Comparison of ENCODE assay signal across 23 mouse cellular contexts in the genomic region with DNA sequence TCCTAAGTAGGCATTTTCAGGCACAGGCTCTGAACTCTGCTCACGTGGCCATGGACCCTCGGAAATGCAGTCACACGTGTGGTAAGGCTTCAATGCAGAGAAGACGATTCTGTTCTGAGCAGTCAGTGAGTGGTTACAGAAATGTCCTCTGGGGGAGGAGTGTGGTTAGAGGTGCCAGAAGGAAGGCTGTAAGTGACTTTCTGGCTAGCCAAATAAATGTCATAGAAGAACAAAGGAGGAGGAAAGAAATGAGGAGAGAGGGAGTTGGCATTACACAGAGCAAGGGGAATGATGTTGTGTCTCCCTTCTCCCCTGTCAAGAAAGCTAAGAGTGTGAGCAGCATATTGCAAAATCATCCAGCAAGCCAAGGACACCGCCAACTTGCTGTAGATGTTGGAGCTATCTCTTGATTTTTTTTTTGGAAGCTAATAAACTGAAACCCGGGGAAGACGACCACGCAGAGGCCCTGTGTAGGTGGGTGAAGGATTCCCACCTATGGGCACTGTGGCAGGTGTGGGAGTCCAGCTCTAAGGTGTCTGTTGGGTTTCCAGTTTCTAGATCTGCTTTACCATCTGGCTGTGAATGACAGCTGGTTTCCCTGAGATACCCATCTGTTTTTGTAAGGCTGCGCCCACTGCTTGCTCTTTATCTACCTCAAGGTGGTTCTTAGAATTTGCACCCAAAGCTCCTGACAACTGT. TPM values are rescaled to one million over a fixed set of nuclear protein-coding genes. Genes with fewer than 3 reads are reported as not detected.
A peak's percentile ranks its signal among the peaks of the same experiment; 100 is the strongest.
DNase-seq lines count a peak whose midpoint lies in the region; ATAC-seq lines count a peak whose summit lies in the region.
"Had no signal": no experiment of that assay in that cellular context is flagged by ENCODE, and none has a peak within 500 bp of the region (broad histone marks: within the 10 kb centered on the region; RNA-seq: fewer than 3 reads in every experiment).

No protein-coding gene starts in this region.

- DNase-seq in left cerebral cortex, adult 18-20 months (ENCODE audit: low spot score in 2 of 2) = peak; percentile 63 to 77
- DNase-seq in left cerebral cortex, postnatal 4 days = no peak
- DNase-seq in brain, adult 2 months (ENCODE audit: low read depth, low spot score) = peak; percentile 88
- peak; percentile 45 to 93 for DNase-seq in left cerebral cortex, postnatal 25 days (ENCODE audit: low spot score in 2 of 2)
- DNase-seq in cerebellum, adult 8-10 months = no peak
- DNase-seq: cerebellum, postnatal 14 days; gastrocnemius, adult 2 months; kidney, adult 8-10 months; kidney, postnatal 36 days; thymus, adult 18-20 months had no signal

- 93% methylated on average over 9 of the region's 9 CpGs for WGBS in hindbrain, embryonic 13.5 days

- ATAC-seq in frontal cortex, adult (ENCODE audit: low TSS enrichment) = peak; percentile 98
- no peak for ATAC-seq in hindbrain, embryonic 13.5 days (ENCODE audit: low FRiP score)
- ATAC-seq: inflammation-experienced regulatory T-cells, adult 6 months; liver, embryonic 12.5 days; midbrain, embryonic 13.5 days had no signal

- H3K27me3 ChIP-seq in hindbrain, embryonic 13.5 days = no peaks in the 10 kb centered on the region
- H3K27me3 ChIP-seq: forebrain, embryonic 12.5 days; liver, embryonic 12.5 days; midbrain, embryonic 13.5 days had no signal

- H3K36me3 ChIP-seq in hindbrain, embryonic 13.5 days = no peaks in the 10 kb centered on the region
- H3K36me3 ChIP-seq: forebrain, embryonic 12.5 days; hindbrain, embryonic 10.5 days; liver, embryonic 12.5 days; midbrain, embryonic 13.5 days had no signal

- 0 out of 2 replicates have a peak, but pooled peaks cover 4% of the 10 kb centered on the region for H3K9me3 ChIP-seq in hindbrain, embryonic 13.5 days
- H3K9me3 ChIP-seq: liver, embryonic 12.5 days; midbrain, embryonic 13.5 days had no signal

- H3K27ac ChIP-seq in hindbrain, embryonic 13.5 days = no peak overlapping the region
- H3K27ac ChIP-seq: forebrain, embryonic 12.5 days; gastrocnemius, adult 2 months; hindbrain, embryonic 10.5 days; liver, embryonic 12.5 days; midbrain, embryonic 13.5 days had no signal

- no peak overlapping the region for H3K9ac ChIP-seq in hindbrain, embryonic 13.5 days
- H3K9ac ChIP-seq: forebrain, embryonic 12.5 days; liver, embryonic 12.5 days; midbrain, embryonic 13.5 days had no signal

- H3K4me1 ChIP-seq in hindbrain, embryonic 13.5 days (replicated peaks) = no peaks in the 10 kb centered on the region
- H3K4me1 ChIP-seq: forebrain, embryonic 12.5 days; hindbrain, embryonic 10.5 days; liver, embryonic 12.5 days; midbrain, embryonic 13.5 days had no signal

- no peak overlapping the region for H3K4me3 ChIP-seq in hindbrain, embryonic 13.5 days
- H3K4me3 ChIP-seq: forebrain, embryonic 12.5 days; gastrocnemius, adult 2 months; hindbrain, embryonic 10.5 days; liver, embryonic 12.5 days; midbrain, embryonic 13.5 days had no signal

- intact Hi-C loops in left cerebral cortex, postnatal 4 days (cut with DNase I) = no loop called here
- intact Hi-C loops in left cerebral cortex, postnatal 25 days (cut with DNase I) = loop anchor here (1.0 to 10.0 kb wide), 8 partner anchors 205 to 700 kb away; no protein-coding TSS in a partner anchor

- no peak overlapping the region for H3K4me2 ChIP-seq in hindbrain, embryonic 13.5 days
- H3K4me2 ChIP-seq: forebrain, embryonic 12.5 days; liver, embryonic 12.5 days; midbrain, embryonic 13.5 days had no signal

RNA-seq across cellular contexts. Expression of gene Gm21750, which starts 48.5 kb away (rescaled TPM):
- total RNA-seq in left cerebral cortex, adult 18-20 months (2021) = not detected
- not detected for total RNA-seq in left cerebral cortex, postnatal 4 days (2021)
- total RNA-seq in left cerebral cortex, postnatal 25 days (2021) = under 1 TPM; 0.23 TPM
- polyA plus RNA-seq in hindbrain, embryonic 13.5 days (2015; fragmentation: Nextera tagmentation; extraction: Ambion mirVana) = not detected in 2 replicates
- total RNA-seq: gastrocnemius, adult 2 months; granulocyte monocyte progenitor cell, adult 5-6 weeks; megakaryocyte progenitor cell, adult 5-6 weeks had no signal
- polyA plus RNA-seq: C2C12; forebrain, embryonic 12.5 days; heart, embryonic 14.5 days; hindbrain, embryonic 10.5 days; inflammation-experienced regulatory T-cells, adult 6 months; limb, embryonic 11.5 days; liver, embryonic 12.5 days; midbrain, embryonic 13.5 days; neural tube, embryonic 14.5 days had no signal

Comparison
In these comparisons a context has a peak if more than half of its experiments do, and no peak if none do; other contexts are left out.
1. DNase-seq: peak in left cerebral cortex, adult 18-20 months (2 of 2), brain, adult 2 months (single experiment) and left cerebral cortex, postnatal 25 days (2 of 2); none in left cerebral cortex, postnatal 4 days (single experiment) and cerebellum, adult 8-10 months (single experiment).